Mouse (Mus musculus) left cerebral cortex, adult 11 months (tissue): ENCODE results near the gene Hint1.

Source experiments
- DNase-seq: peaks from one replicate; pipeline ENCODE4 v3.0.0; 2022; ENCODE audit warnings: low spot score

Hint1 gene

GRCm38 (mm10) chr11:54861471-54862420 is 4.4 kb upstream of the Hint1 start:
- DNase-seq, result no peak

- DNase-seq, result no peak
Observed at GRCm38 (mm10) chr11:54862621-54863520, 3.3 kb upstream of the Hint1 start.

GRCm38 (mm10) chr11:54865330-54866085 is 675 bp upstream of the Hint1 start:
- no peak for DNase-seq

GRCm38 (mm10) chr11:54867049-54867385 is 834 bp downstream of the Hint1 start:
- DNase-seq, result no peak

- DNase-seq, result no peak
Observed at GRCm38 (mm10) chr11:54867903-54868434, 1.8 kb downstream of the Hint1 start.

- no peak for DNase-seq
Observed at GRCm38 (mm10) chr11:54868445-54868844, 2.3 kb downstream of the Hint1 start.

- no peak for DNase-seq
Observed at GRCm38 (mm10) chr11:54869318-54869717, 3.1 kb downstream of the Hint1 start.

- DNase-seq, result no peak
Observed at GRCm38 (mm10) chr11:54871831-54872537, 5.8 kb downstream of the Hint1 start.

- no peak for DNase-seq
Observed at GRCm38 (mm10) chr11:54876031-54876430, 9.8 kb downstream of the Hint1 start.

GRCm38 (mm10) chr11:54878893-54879292 is 12.7 kb downstream of the Hint1 start:
- DNase-seq, result no peak

GRCm38 (mm10) chr11:54879434-54879833 is 13.3 kb downstream of the Hint1 start:
- no peak for DNase-seq

- no peak for DNase-seq
Observed at GRCm38 (mm10) chr11:54879922-54880321, 13.7 kb downstream of the Hint1 start.

- no peak for DNase-seq
Observed at GRCm38 (mm10) chr11:54881051-54881474, 14.9 kb downstream of the Hint1 start.

GRCm38 (mm10) chr11:54882671-54883070 is 16.5 kb downstream of the Hint1 start:
- DNase-seq, result no peak

- DNase-seq, result no peak
Observed at GRCm38 (mm10) chr11:54884197-54884828, 18.1 kb downstream of the Hint1 start.

- no peak for DNase-seq
Observed at GRCm38 (mm10) chr11:54884937-54885336, 18.8 kb downstream of the Hint1 start.

GRCm38 (mm10) chr11:54885406-54885805 is 19.2 kb downstream of the Hint1 start:
- no peak for DNase-seq

- no peak for DNase-seq
Observed at GRCm38 (mm10) chr11:54887927-54888326, 21.7 kb downstream of the Hint1 start.

GRCm38 (mm10) chr11:54891341-54891740 is 25.2 kb downstream of the Hint1 start:
- no peak for DNase-seq

GRCm38 (mm10) chr11:54892091-54892490 is 25.9 kb downstream of the Hint1 start:
- DNase-seq, result no peak

GRCm38 (mm10) chr11:54894589-54894988 is 28.4 kb downstream of the Hint1 start:
- no peak for DNase-seq
